Mouse (Mus musculus): Measurements from ENCODE around the gene Zp2. TPM values are rescaled to one million over a fixed set of nuclear protein-coding genes. Genes with fewer than 3 reads are reported as not detected.

Zp2 gene
- total RNA-seq (2014; rRNA removed; ENCODE audit: low replicate concordance) (0.31 TPM in 1 of 2 replicates, not detected in the other), polyA plus RNA-seq (2015; fragmentation: Nextera tagmentation; extraction: Ambion mirVana) (0.14 and 0.15 TPM in 2 replicates)

GRCm38 (mm10) chr7:120145191-120145590 is at the start of gene Zp2:
Gene Zp2 (minus strand): TSS chr7:120145291.
- H3K27ac ChIP-seq (ENCODE audit: low read depth): no peak within 1 kb of the TSS
- H3K36me3 ChIP-seq (replicated peaks; ENCODE audit: control insufficient read depth, insufficient read depth, low read length): no peaks in the 10 kb centered on the region
- TF ChIP-seq CTCF (IDR thresholded peaks at IDR 0.05; ENCODE audit: low read depth) (no peak), EP300 (IDR thresholded peaks at IDR 0.05; ENCODE audit: low read depth) (no peak)
- ATAC-seq (ENCODE audit: insufficient read depth, low read depth) (no peak), DNase-seq (ENCODE audit: low spot score) (no peak)
- no peak within 1 kb of the TSS for H3K4me3 ChIP-seq (ENCODE audit: low read depth, low read length)
- no peak within 1 kb of the TSS for H3K4me2 ChIP-seq (ENCODE audit: low read depth, low read length)
- 53% methylated on average over 9 of the region's 9 CpGs for WGBS
- H3K9ac ChIP-seq (replicated peaks; ENCODE audit: low read depth, low read length): no peak within 1 kb of the TSS
- H3K4me1 ChIP-seq (ENCODE audit: control insufficient read depth, insufficient read depth): peaks cover 6% of the 10 kb centered on the region; the same call in 1 of the 2 replicates
- H3K27me3 ChIP-seq (ENCODE audit: control insufficient read depth, insufficient read depth, low read length): no peaks in the 10 kb centered on the region
- no peaks in the 10 kb centered on the region for H3K9me3 ChIP-seq (replicated peaks; ENCODE audit: control insufficient read depth, low read length)

DNA sequence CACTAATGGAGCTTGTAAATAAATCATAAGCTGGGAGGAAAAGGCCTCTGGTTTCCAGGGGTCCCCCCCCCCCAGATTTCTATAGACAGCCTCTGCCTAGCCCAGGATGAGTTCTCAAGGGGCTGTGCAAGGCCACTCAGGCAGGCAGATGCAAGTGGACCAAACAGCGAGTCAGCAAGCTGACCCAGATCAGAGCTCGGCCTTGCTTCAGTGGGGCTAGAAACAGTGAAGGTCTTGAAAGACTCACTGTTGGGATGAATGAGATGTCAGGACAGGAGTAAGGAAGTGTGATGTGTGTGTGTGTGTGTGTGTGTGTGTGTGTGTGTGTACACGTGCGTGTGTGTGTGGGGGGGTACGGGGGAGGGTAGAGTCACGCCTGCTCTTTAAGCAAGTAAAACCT is 47.7 kb upstream of the Zp2 start:
- WGBS: 74% methylated on average over 6 of the region's 6 CpGs
- Histone ChIP-seq H3K9ac (replicated peaks; ENCODE audit: low read depth, low read length) (no peak overlapping the region), H3K27ac (ENCODE audit: low read depth) (no peak overlapping the region), H3K27me3 (ENCODE audit: control insufficient read depth, insufficient read depth, low read length) (no peaks in the 10 kb centered on the region), H3K4me3 (ENCODE audit: low read depth, low read length) (no peak overlapping the region), H3K9me3 (replicated peaks; ENCODE audit: control insufficient read depth, low read length) (no peaks in the 10 kb centered on the region), H3K4me1 (ENCODE audit: control insufficient read depth, insufficient read depth) (no peaks in the 10 kb centered on the region; the same call in 1 of the 2 replicates), H3K36me3 (replicated peaks; ENCODE audit: control insufficient read depth, insufficient read depth, low read length) (no peaks in the 10 kb centered on the region), H3K4me2 (ENCODE audit: low read depth, low read length) (no peak overlapping the region)
- DNase-seq (ENCODE audit: low spot score): no peak
- no peak for ATAC-seq (ENCODE audit: insufficient read depth, low read depth)
- no peak for TF ChIP-seq EP300 (IDR thresholded peaks at IDR 0.05; ENCODE audit: low read depth)
- TF ChIP-seq CTCF (IDR thresholded peaks at IDR 0.05; ENCODE audit: low read depth): no peak

GRCm38 (mm10) chr7:120192207-120192606 is 47.1 kb upstream of the Zp2 start:
- WGBS: 43% methylated on average over 3 of the region's 3 CpGs
- Histone ChIP-seq H3K4me3 (ENCODE audit: low read depth, low read length) (no peak overlapping the region), H3K36me3 (replicated peaks; ENCODE audit: control insufficient read depth, insufficient read depth, low read length) (no peaks in the 10 kb centered on the region), H3K27ac (ENCODE audit: low read depth) (no peak overlapping the region), H3K4me1 (ENCODE audit: control insufficient read depth, insufficient read depth) (no peaks in the 10 kb centered on the region; the same call in 1 of the 2 replicates), H3K9me3 (replicated peaks; ENCODE audit: control insufficient read depth, low read length) (no peaks in the 10 kb centered on the region), H3K4me2 (ENCODE audit: low read depth, low read length) (no peak overlapping the region), H3K9ac (replicated peaks; ENCODE audit: low read depth, low read length) (no peak overlapping the region), H3K27me3 (ENCODE audit: control insufficient read depth, insufficient read depth, low read length) (no peaks in the 10 kb centered on the region)
- TF ChIP-seq CTCF (IDR thresholded peaks at IDR 0.05; ENCODE audit: low read depth) (no peak), EP300 (IDR thresholded peaks at IDR 0.05; ENCODE audit: low read depth) (no peak)
- DNase-seq (ENCODE audit: low spot score) (no peak), ATAC-seq (ENCODE audit: insufficient read depth, low read depth) (no peak)

GRCm38 (mm10) chr7:120190150-120190665 is 45.1 kb upstream of the Zp2 start:
- Histone ChIP-seq H3K9me3 (replicated peaks; ENCODE audit: control insufficient read depth, low read length) (no peaks in the 10 kb centered on the region), H3K9ac (replicated peaks; ENCODE audit: low read depth, low read length) (no peak overlapping the region), H3K27ac (ENCODE audit: low read depth) (no peak overlapping the region), H3K4me1 (ENCODE audit: control insufficient read depth, insufficient read depth) (no peaks in the 10 kb centered on the region; the same call in 1 of the 2 replicates), H3K4me2 (ENCODE audit: low read depth, low read length) (no peak overlapping the region), H3K27me3 (ENCODE audit: control insufficient read depth, insufficient read depth, low read length) (no peaks in the 10 kb centered on the region), H3K36me3 (replicated peaks; ENCODE audit: control insufficient read depth, insufficient read depth, low read length) (no peaks in the 10 kb centered on the region), H3K4me3 (ENCODE audit: low read depth, low read length) (no peak overlapping the region)
- DNase-seq (ENCODE audit: low spot score) (peak; percentile 23), ATAC-seq (ENCODE audit: insufficient read depth, low read depth) (peak; percentile 67)
- WGBS: 14% methylated on average over 8 of the region's 8 CpGs
- TF ChIP-seq CTCF (IDR thresholded peaks at IDR 0.05; ENCODE audit: low read depth) (no peak), EP300 (IDR thresholded peaks at IDR 0.05; ENCODE audit: low read depth) (no peak)

GRCm38 (mm10) chr7:120189369-120190149 is 44.5 kb upstream of the Zp2 start:
- H3K27ac ChIP-seq (ENCODE audit: low read depth): no peak overlapping the region
- WGBS: 51% methylated on average over 8 of the region's 8 CpGs

More at GRCm38 (mm10) chr7:120189369-120190149, 44.5 kb upstream of the Zp2 start:
- TF ChIP-seq CTCF (IDR thresholded peaks at IDR 0.05; ENCODE audit: low read depth) (no peak), EP300 (IDR thresholded peaks at IDR 0.05; ENCODE audit: low read depth) (no peak)
- DNase-seq (ENCODE audit: low spot score): no peak
- no peaks in the 10 kb centered on the region for H3K27me3 ChIP-seq (ENCODE audit: control insufficient read depth, insufficient read depth, low read length)
- no peak overlapping the region for H3K4me2 ChIP-seq (ENCODE audit: low read depth, low read length)
- H3K4me3 ChIP-seq (ENCODE audit: low read depth, low read length): no peak overlapping the region
- no peak for ATAC-seq (ENCODE audit: insufficient read depth, low read depth)
- H3K36me3 ChIP-seq (replicated peaks; ENCODE audit: control insufficient read depth, insufficient read depth, low read length): no peaks in the 10 kb centered on the region
- no peak overlapping the region for H3K9ac ChIP-seq (replicated peaks; ENCODE audit: low read depth, low read length)
- no peaks in the 10 kb centered on the region; the same call in 1 of the 2 replicates for H3K4me1 ChIP-seq (ENCODE audit: control insufficient read depth, insufficient read depth)
- H3K9me3 ChIP-seq (replicated peaks; ENCODE audit: control insufficient read depth, low read length): no peaks in the 10 kb centered on the region

All from heart, postnatal 0 days (tissue).